Mouse (Mus musculus): ENCODE measurements around the gene Fzd4. TPM values are rescaled to one million over a fixed set of nuclear protein-coding genes. Genes with fewer than 3 reads are reported as not detected.

Gene Fzd4
- polyA plus RNA-seq, 1 experiment = 2.9 TPM

GRCm38 (mm10) chr7:89404734-89405440 lies 732 bp downstream of the Fzd4 start:
- 3% methylated on average over 35 of the region's 35 CpGs for WGBS

GRCm38 (mm10) chr7:89406011-89406410 lies 1.9 kb downstream of the Fzd4 start:
- WGBS = 80% methylated on average over 1 of the region's 1 CpGs
- H3K4me1 ChIP-seq (replicated peaks; ENCODE audit: control insufficient read depth, insufficient read depth, low read length) = peaks cover 13% of the 10 kb centered on the region
- no peaks in the 10 kb centered on the region for H3K36me3 ChIP-seq (ENCODE audit: control insufficient read depth, insufficient read depth, low read length)
- TF ChIP-seq CTCF (IDR thresholded peaks at IDR 0.05; ENCODE audit: borderline replicate concordance, control insufficient read depth, extremely low read depth, insufficient read depth, low read length, poor library complexity) = no peak
- no peak for DNase-seq
- no peak overlapping the region for H3K4me3 ChIP-seq (ENCODE audit: control insufficient read depth, insufficient read depth, low read length)
- H3K27ac ChIP-seq (ENCODE audit: control insufficient read depth, insufficient read depth, low read length) = no peak overlapping the region
- peaks cover 15% of the 10 kb centered on the region; the same call in 1 of the 2 replicates for H3K27me3 ChIP-seq (ENCODE audit: control insufficient read depth, insufficient read depth, low read length)

More at GRCm38 (mm10) chr7:89404734-89405440, 732 bp downstream of the Fzd4 start:
- DNase-seq = no peak
- H3K4me1 ChIP-seq (replicated peaks; ENCODE audit: control insufficient read depth, insufficient read depth, low read length) = peaks cover 13% of the 10 kb centered on the region
- no peak overlapping the region for H3K27ac ChIP-seq (ENCODE audit: control insufficient read depth, insufficient read depth, low read length)
- H3K27me3 ChIP-seq (ENCODE audit: control insufficient read depth, insufficient read depth, low read length) = peaks cover 15% of the 10 kb centered on the region; the same call in 1 of the 2 replicates
- H3K36me3 ChIP-seq (ENCODE audit: control insufficient read depth, insufficient read depth, low read length) = no peaks in the 10 kb centered on the region
- peak overlapping the region; percentile 41 for H3K4me3 ChIP-seq (ENCODE audit: control insufficient read depth, insufficient read depth, low read length)
- TF ChIP-seq CTCF (IDR thresholded peaks at IDR 0.05; ENCODE audit: borderline replicate concordance, control insufficient read depth, extremely low read depth, insufficient read depth, low read length, poor library complexity) (no peak), POLR2A (IDR thresholded peaks at IDR 0.05; ENCODE audit: control insufficient read depth, extremely low read depth, insufficient read depth, low read length, poor library complexity) (no peak)

GRCm38 (mm10) chr7:89407006-89407940 lies 3.1 kb downstream of the Fzd4 start:
- no peak for TF ChIP-seq CTCF (IDR thresholded peaks at IDR 0.05; ENCODE audit: borderline replicate concordance, control insufficient read depth, extremely low read depth, insufficient read depth, low read length, poor library complexity)
- no peak for TF ChIP-seq POLR2A (IDR thresholded peaks at IDR 0.05; ENCODE audit: control insufficient read depth, extremely low read depth, insufficient read depth, low read length, poor library complexity)
- WGBS = 93% methylated on average over 24 of the region's 24 CpGs
- H3K36me3 ChIP-seq (ENCODE audit: control insufficient read depth, insufficient read depth, low read length) = no peaks in the 10 kb centered on the region
- peaks cover 15% of the 10 kb centered on the region; the same call in 1 of the 2 replicates for H3K27me3 ChIP-seq (ENCODE audit: control insufficient read depth, insufficient read depth, low read length)
- H3K4me3 ChIP-seq (ENCODE audit: control insufficient read depth, insufficient read depth, low read length) = no peak overlapping the region
- H3K4me1 ChIP-seq (replicated peaks; ENCODE audit: control insufficient read depth, insufficient read depth, low read length) = peaks cover 13% of the 10 kb centered on the region
- DNase-seq = no peak
- H3K27ac ChIP-seq (ENCODE audit: control insufficient read depth, insufficient read depth, low read length) = no peak overlapping the region

- DNase-seq = no peak
- Histone ChIP-seq H3K4me3 (ENCODE audit: control insufficient read depth, insufficient read depth, low read length) (no peak overlapping the region), H3K4me1 (replicated peaks; ENCODE audit: control insufficient read depth, insufficient read depth, low read length) (no peaks in the 10 kb centered on the region), H3K27ac (ENCODE audit: control insufficient read depth, insufficient read depth, low read length) (no peak overlapping the region), H3K27me3 (ENCODE audit: control insufficient read depth, insufficient read depth, low read length) (peaks cover 2% of the 10 kb centered on the region; the same call in 1 of the 2 replicates), H3K36me3 (ENCODE audit: control insufficient read depth, insufficient read depth, low read length) (no peaks in the 10 kb centered on the region)
- WGBS = 89% methylated on average over 4 of the region's 4 CpGs
- TF ChIP-seq POLR2A (IDR thresholded peaks at IDR 0.05; ENCODE audit: control insufficient read depth, extremely low read depth, insufficient read depth, low read length, poor library complexity) = no peak
- TF ChIP-seq CTCF (IDR thresholded peaks at IDR 0.05; ENCODE audit: borderline replicate concordance, control insufficient read depth, extremely low read depth, insufficient read depth, low read length, poor library complexity) = no peak
Observed at GRCm38 (mm10) chr7:89410294-89410693, 6.1 kb downstream of the Fzd4 start.

- WGBS = 39% methylated on average over 3 of the region's 3 CpGs
- H3K4me3 ChIP-seq (ENCODE audit: control insufficient read depth, insufficient read depth, low read length) = no peak overlapping the region
- no peak overlapping the region for H3K27ac ChIP-seq (ENCODE audit: control insufficient read depth, insufficient read depth, low read length)
- H3K4me1 ChIP-seq (replicated peaks; ENCODE audit: control insufficient read depth, insufficient read depth, low read length) = no peaks in the 10 kb centered on the region
- H3K36me3 ChIP-seq (ENCODE audit: control insufficient read depth, insufficient read depth, low read length) = no peaks in the 10 kb centered on the region
- no peak for DNase-seq
- no peak for TF ChIP-seq POLR2A (IDR thresholded peaks at IDR 0.05; ENCODE audit: control insufficient read depth, extremely low read depth, insufficient read depth, low read length, poor library complexity)
- no peak for TF ChIP-seq CTCF (IDR thresholded peaks at IDR 0.05; ENCODE audit: borderline replicate concordance, control insufficient read depth, extremely low read depth, insufficient read depth, low read length, poor library complexity)
- H3K27me3 ChIP-seq (ENCODE audit: control insufficient read depth, insufficient read depth, low read length) = no peaks in the 10 kb centered on the region
Observed at GRCm38 (mm10) chr7:89411346-89411745, 7.2 kb downstream of the Fzd4 start.

- TF ChIP-seq POLR2A (IDR thresholded peaks at IDR 0.05; ENCODE audit: control insufficient read depth, extremely low read depth, insufficient read depth, low read length, poor library complexity) (no peak), CTCF (IDR thresholded peaks at IDR 0.05; ENCODE audit: borderline replicate concordance, control insufficient read depth, extremely low read depth, insufficient read depth, low read length, poor library complexity) (no peak)
- 91% methylated on average over 7 of the region's 7 CpGs for WGBS
- Histone ChIP-seq H3K4me3 (ENCODE audit: control insufficient read depth, insufficient read depth, low read length) (no peak overlapping the region), H3K27ac (ENCODE audit: control insufficient read depth, insufficient read depth, low read length) (no peak overlapping the region), H3K36me3 (ENCODE audit: control insufficient read depth, insufficient read depth, low read length) (no peaks in the 10 kb centered on the region), H3K4me1 (replicated peaks; ENCODE audit: control insufficient read depth, insufficient read depth, low read length) (no peaks in the 10 kb centered on the region), H3K27me3 (ENCODE audit: control insufficient read depth, insufficient read depth, low read length) (no peaks in the 10 kb centered on the region)
- no peak for DNase-seq
Observed at GRCm38 (mm10) chr7:89412094-89412493, 7.9 kb downstream of the Fzd4 start.

All from thymus, adult 2 months (tissue).